Mouse (Mus musculus): Measurements from ENCODE around the gene Kif26a. TPM values are rescaled to one million over a fixed set of nuclear protein-coding genes. Genes with fewer than 3 reads are reported as not detected.
A peak's percentile ranks its signal among the peaks of the same experiment; 100 is the strongest.

The Kif26a gene
- polyA plus RNA-seq, 1 experiment from 2014 or later, result 2.2 TPM

DNA sequence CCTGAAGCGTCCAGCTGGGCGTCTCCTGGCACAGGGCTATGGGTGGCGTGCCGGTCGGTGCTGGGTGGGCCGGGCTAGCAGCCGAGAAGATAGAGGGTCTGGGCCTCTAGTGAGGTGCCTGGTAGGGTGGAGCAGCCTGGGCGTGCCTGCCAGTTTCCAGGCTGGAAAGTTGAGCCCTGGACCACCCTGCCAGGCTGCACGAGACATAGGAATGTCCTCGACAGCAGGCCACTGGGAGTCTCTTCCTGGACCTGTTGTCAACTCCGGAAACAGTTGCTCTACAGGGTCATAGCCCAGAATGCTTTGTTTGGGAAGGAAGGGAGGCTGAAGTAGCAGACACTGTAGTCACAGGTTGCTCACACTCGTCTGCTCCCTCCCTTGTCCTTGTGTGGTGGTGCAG lies 7.6 kb downstream of the Kif26a start:
- DNase-seq (peak; percentile 50), ATAC-seq (ENCODE audit: insufficient read depth) (no peak)
- H3K4me3 ChIP-seq (ENCODE audit: low read depth, low read length), result no peak overlapping the region
- H3K9me3 ChIP-seq (ENCODE audit: low read depth, low read length), result no peaks in the 10 kb centered on the region
- H3K9ac ChIP-seq, result no peak overlapping the region
- no peak overlapping the region for H3K27ac ChIP-seq (ENCODE audit: low read depth)
- H3K27me3 ChIP-seq (ENCODE audit: insufficient read depth, low read length), result no peaks in the 10 kb centered on the region
- 0 out of 2 replicates have a peak, but pooled peaks cover 3% of the 10 kb centered on the region for H3K4me1 ChIP-seq (ENCODE audit: insufficient read depth)
- H3K36me3 ChIP-seq (ENCODE audit: insufficient read depth), result no peaks in the 10 kb centered on the region
- no peak overlapping the region for H3K4me2 ChIP-seq
- no peak for TF ChIP-seq CTCF (IDR thresholded peaks at IDR 0.05; ENCODE audit: low read depth)
- WGBS, result 64% methylated on average over 12 of the region's 12 CpGs

DNA sequence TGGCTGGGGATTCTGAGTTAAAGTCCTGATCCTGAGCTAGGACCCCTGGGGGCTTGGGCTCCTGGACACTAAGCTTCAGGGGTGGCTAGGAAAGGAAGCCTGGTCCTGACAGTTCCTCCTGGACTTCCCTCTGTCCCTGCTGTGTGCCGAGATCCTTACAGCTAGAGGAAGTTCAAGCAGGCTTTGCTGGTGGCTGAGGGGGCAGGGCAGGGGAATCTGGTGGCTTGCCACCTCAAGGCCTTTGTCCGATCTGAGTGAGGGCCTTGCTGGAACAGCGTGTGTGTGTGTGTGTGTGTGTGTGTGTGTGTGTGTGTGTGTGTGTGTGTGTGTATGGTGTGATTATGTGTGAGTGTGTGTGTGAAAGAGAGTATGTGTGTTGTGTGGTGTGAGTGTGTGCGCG lies 8.5 kb downstream of the Kif26a start:
- Histone ChIP-seq H3K36me3 (ENCODE audit: insufficient read depth) (0 out of 2 replicates have a peak, but pooled peaks cover 2% of the 10 kb centered on the region), H3K27ac (ENCODE audit: low read depth) (peak overlapping the region; percentile 58; the same call in 1 of the 2 replicates), H3K4me1 (ENCODE audit: insufficient read depth) (0 out of 2 replicates have a peak, but pooled peaks cover 3% of the 10 kb centered on the region), H3K4me2 (no peak overlapping the region), H3K9ac (no peak overlapping the region), H3K27me3 (ENCODE audit: insufficient read depth, low read length) (no peaks in the 10 kb centered on the region), H3K9me3 (ENCODE audit: low read depth, low read length) (no peaks in the 10 kb centered on the region), H3K4me3 (ENCODE audit: low read depth, low read length) (no peak overlapping the region)
- DNase-seq (peak; percentile 32), ATAC-seq (ENCODE audit: insufficient read depth) (no peak)
- TF ChIP-seq CTCF (IDR thresholded peaks at IDR 0.05; ENCODE audit: low read depth), result no peak
- WGBS, result 51% methylated on average over 5 of the region's 5 CpGs

DNA sequence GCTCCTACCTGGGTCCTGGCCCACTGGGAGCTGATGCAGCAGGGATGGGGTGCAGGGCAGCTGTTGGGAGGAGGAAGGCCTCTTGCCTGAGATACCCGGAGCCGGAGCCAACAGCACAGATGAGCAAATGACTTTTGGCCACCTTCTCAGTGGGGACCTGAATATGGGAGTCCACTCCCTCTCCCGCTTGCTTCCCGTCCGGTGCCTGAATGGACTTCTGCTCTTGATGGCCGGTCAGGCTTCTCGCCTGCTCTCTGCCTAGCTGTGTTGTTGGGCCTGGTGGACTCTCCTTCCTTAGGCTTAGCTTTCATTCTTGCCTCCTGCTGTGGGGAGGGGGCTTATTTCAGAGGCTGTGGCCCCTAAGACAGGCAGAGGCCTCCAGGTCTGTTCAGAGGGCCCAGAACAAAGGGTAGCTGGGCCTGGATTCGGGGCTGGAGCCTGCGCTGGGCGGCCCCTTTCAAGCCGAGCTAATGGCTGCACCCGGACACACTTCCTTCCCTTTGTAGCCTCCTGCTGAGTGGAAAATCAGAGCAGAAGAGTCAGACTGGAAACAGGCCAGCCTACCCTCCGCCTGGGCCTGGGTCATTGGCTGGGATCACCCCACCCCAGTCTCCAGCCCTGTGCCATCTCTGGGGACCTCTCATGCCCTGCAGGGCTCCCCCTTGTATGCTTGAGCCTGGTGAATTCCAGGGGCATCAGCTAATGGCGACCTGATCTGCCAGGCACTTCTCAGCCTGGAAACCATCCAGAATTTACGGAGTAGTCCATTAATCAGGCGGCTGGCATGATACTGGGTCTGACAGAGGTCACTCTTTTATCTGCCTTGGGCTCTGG lies 9.4 kb downstream of the Kif26a start:
- H3K9ac ChIP-seq, result no peak overlapping the region; the same call in 1 of the 2 replicates

DNA sequence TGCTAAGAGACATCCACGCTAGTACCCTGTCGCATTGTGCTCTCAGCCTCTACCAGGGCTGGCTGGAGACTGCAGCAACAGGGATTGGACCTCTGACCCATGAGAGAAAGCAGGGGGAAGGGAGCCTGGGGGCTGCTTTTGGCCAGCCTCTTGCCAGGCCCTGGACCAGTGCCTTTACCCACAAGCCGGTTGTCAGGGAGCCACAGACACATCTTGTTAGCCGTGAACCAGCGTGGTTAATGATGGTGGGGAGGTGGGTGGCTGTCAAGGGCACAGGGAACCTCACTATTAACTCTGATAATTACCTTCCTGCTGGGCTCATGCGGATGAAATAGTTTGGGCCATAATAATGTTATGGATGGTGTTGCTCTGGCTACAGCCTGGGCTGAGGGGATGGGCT lies 10.8 kb downstream of the Kif26a start:
- Histone ChIP-seq H3K4me3 (ENCODE audit: low read depth, low read length) (no peak overlapping the region), H3K36me3 (ENCODE audit: insufficient read depth) (0 out of 2 replicates have a peak, but pooled peaks cover 2% of the 10 kb centered on the region), H3K27ac (ENCODE audit: low read depth) (no peak overlapping the region), H3K9me3 (ENCODE audit: low read depth, low read length) (no peaks in the 10 kb centered on the region), H3K9ac (no peak overlapping the region), H3K4me2 (no peak overlapping the region), H3K27me3 (ENCODE audit: insufficient read depth, low read length) (no peaks in the 10 kb centered on the region), H3K4me1 (ENCODE audit: insufficient read depth) (no peaks in the 10 kb centered on the region)
- no peak for DNase-seq
- WGBS, result 80% methylated on average over 6 of the region's 6 CpGs
- TF ChIP-seq CTCF (IDR thresholded peaks at IDR 0.05; ENCODE audit: low read depth), result no peak
- no peak for ATAC-seq (ENCODE audit: insufficient read depth)

More for the DNA sequence above, 9.4 kb downstream of the Kif26a start:
- Histone ChIP-seq H3K27me3 (ENCODE audit: insufficient read depth, low read length) (no peaks in the 10 kb centered on the region), H3K9me3 (ENCODE audit: low read depth, low read length) (no peaks in the 10 kb centered on the region), H3K4me1 (ENCODE audit: insufficient read depth) (0 out of 2 replicates have a peak, but pooled peaks cover 3% of the 10 kb centered on the region), H3K4me3 (ENCODE audit: low read depth, low read length) (no peak overlapping the region), H3K4me2 (no peak overlapping the region), H3K27ac (ENCODE audit: low read depth) (peak overlapping the region; percentile 58), H3K36me3 (ENCODE audit: insufficient read depth) (0 out of 2 replicates have a peak, but pooled peaks cover 2% of the 10 kb centered on the region)
- TF ChIP-seq CTCF (IDR thresholded peaks at IDR 0.05; ENCODE audit: low read depth), result no peak
- ATAC-seq (ENCODE audit: insufficient read depth), result no peak
- 61% methylated on average over 16 of the region's 16 CpGs for WGBS
- DNase-seq, result peak; percentile 57

DNA sequence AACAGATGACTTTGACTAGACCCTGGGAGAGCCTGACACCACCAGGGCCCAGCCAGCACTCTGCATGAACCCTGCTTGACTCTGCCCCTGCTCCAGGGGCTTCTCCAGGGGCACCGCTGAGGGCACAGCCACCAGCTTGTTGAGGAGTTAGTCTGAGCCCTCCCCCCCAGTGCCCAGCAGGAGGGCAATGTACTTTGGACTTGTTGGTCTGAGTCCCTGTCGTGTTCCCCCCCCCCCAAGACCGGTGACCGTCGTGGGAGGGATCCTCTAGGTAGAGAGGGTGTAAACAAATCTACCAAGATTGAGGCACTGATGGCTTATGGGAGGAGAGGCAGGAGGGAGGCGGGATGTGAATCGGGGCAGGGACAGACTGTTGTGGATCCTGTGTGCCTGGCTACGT lies 12.2 kb downstream of the Kif26a start:
- Histone ChIP-seq H3K9me3 (ENCODE audit: low read depth, low read length) (no peaks in the 10 kb centered on the region), H3K4me1 (ENCODE audit: insufficient read depth) (no peaks in the 10 kb centered on the region), H3K27ac (ENCODE audit: low read depth) (no peak overlapping the region), H3K4me3 (ENCODE audit: low read depth, low read length) (no peak overlapping the region), H3K4me2 (no peak overlapping the region), H3K9ac (no peak overlapping the region), H3K27me3 (ENCODE audit: insufficient read depth, low read length) (no peaks in the 10 kb centered on the region), H3K36me3 (ENCODE audit: insufficient read depth) (0 out of 2 replicates have a peak, but pooled peaks cover 2% of the 10 kb centered on the region)
- no peak for ATAC-seq (ENCODE audit: insufficient read depth)
- TF ChIP-seq CTCF (IDR thresholded peaks at IDR 0.05; ENCODE audit: low read depth), result no peak
- 48% methylated on average over 8 of the region's 8 CpGs for WGBS
- no peak for DNase-seq

DNA sequence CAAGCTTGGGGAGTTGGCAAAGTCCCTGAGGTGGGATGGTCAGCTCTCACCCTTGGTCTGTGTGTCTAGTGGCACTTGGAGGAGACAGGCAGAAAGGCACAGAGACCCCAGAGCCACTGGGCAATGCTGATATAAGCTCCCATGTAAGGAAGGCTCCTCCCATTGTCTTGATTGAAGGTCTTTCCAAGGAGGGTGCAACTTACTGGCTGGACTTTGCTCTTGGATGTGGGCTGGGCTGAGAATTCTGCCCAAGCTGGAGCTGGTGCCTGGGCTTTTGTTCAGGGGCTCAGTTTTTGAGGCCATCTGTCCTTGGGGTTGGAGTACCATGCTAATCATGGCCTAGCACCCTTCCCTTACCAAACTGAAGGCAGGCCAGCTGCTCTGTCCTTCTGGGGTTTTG lies 12.8 kb downstream of the Kif26a start:
- no peak overlapping the region for H3K4me3 ChIP-seq (ENCODE audit: low read depth, low read length)
- no peaks in the 10 kb centered on the region for H3K4me1 ChIP-seq (ENCODE audit: insufficient read depth)
- no peaks in the 10 kb centered on the region for H3K27me3 ChIP-seq (ENCODE audit: insufficient read depth, low read length)
- H3K9ac ChIP-seq, result no peak overlapping the region
- no peak for ATAC-seq (ENCODE audit: insufficient read depth)
- H3K9me3 ChIP-seq (ENCODE audit: low read depth, low read length), result no peaks in the 10 kb centered on the region
- H3K4me2 ChIP-seq, result no peak overlapping the region
- 0 out of 2 replicates have a peak, but pooled peaks cover 2% of the 10 kb centered on the region for H3K36me3 ChIP-seq (ENCODE audit: insufficient read depth)
- no peak for DNase-seq
- H3K27ac ChIP-seq (ENCODE audit: low read depth), result no peak overlapping the region
- no peak for TF ChIP-seq CTCF (IDR thresholded peaks at IDR 0.05; ENCODE audit: low read depth)

DNA sequence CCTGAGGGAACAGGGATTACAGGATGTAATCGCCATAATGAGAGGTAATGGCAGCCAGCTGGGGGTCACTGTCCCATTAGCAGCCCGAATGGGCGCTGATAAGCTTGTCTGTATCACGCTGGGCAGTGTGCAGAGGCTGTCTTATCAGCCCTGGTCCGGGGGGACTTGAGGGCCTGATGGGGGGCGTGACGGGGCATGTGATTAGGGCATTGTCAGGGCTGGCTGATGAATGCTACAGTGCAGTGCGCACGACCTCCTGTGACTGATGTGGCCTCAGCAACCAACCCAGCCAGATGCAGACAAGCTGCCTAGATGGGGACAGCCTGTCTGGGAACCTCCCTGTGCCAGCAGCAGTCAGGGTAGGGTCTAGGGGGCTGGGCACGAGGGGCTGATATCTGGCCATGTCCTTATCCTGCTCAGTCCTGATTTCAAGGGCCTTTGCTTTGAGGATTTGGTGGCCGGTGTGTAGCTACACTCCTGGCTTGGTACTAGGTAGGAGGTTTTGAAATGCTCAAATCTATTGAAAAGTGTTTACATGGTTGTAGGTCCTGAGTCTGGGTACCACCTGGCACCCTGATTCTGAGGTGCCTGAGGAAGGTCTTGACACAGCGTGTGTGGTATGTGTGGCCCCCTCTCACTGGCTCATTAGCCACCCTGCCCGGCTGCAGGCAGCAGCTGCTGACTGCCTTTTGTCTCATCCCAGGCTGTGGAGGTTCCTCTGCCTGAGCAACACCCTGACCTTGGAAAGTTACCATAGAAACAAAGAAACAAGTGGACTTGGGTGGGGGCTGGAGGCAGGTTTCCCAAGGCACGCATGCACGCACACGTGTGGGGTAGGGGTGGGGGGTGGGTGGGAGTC lies 18.2 kb downstream of the Kif26a start:
- Histone ChIP-seq H3K27ac (ENCODE audit: low read depth) (no peak overlapping the region), H3K27me3 (ENCODE audit: insufficient read depth, low read length) (no peaks in the 10 kb centered on the region), H3K4me2 (no peak overlapping the region), H3K4me1 (ENCODE audit: insufficient read depth) (no peaks in the 10 kb centered on the region), H3K36me3 (ENCODE audit: insufficient read depth) (no peaks in the 10 kb centered on the region), H3K9ac (no peak overlapping the region), H3K4me3 (ENCODE audit: low read depth, low read length) (no peak overlapping the region), H3K9me3 (ENCODE audit: low read depth, low read length) (no peaks in the 10 kb centered on the region)
- no peak for DNase-seq
- ATAC-seq (ENCODE audit: insufficient read depth), result peak; percentile 15; the same call in 1 of the 2 replicates
- WGBS, result 27% methylated on average over 16 of the region's 16 CpGs
- TF ChIP-seq CTCF (IDR thresholded peaks at IDR 0.05; ENCODE audit: low read depth), result no peak
